Mouse (Mus musculus) G1E (cell line): ENCODE measurements around the gene Pdzd2.

Experiments used
- CTCF ChIP-seq: IDR thresholded peaks from 2 replicates; pipeline ENCODE4 v1.5.1; 2012; ENCODE audit warnings: low read depth, low read length, inconsistent platforms, mixed read lengths
- GATA1 ChIP-seq: IDR thresholded peaks from 2 replicates; pipeline ENCODE4 v1.6.1; 2012; ENCODE audit warnings: borderline replicate concordance, low read length, inconsistent platforms, mixed read lengths

- no peak for TF ChIP-seq GATA1
- no peak for TF ChIP-seq CTCF
Observed at GRCm38 (mm10) chr15:12373496-12373895, 366.2 kb downstream of the Pdzd2 start.
